In the genomic region with DNA sequence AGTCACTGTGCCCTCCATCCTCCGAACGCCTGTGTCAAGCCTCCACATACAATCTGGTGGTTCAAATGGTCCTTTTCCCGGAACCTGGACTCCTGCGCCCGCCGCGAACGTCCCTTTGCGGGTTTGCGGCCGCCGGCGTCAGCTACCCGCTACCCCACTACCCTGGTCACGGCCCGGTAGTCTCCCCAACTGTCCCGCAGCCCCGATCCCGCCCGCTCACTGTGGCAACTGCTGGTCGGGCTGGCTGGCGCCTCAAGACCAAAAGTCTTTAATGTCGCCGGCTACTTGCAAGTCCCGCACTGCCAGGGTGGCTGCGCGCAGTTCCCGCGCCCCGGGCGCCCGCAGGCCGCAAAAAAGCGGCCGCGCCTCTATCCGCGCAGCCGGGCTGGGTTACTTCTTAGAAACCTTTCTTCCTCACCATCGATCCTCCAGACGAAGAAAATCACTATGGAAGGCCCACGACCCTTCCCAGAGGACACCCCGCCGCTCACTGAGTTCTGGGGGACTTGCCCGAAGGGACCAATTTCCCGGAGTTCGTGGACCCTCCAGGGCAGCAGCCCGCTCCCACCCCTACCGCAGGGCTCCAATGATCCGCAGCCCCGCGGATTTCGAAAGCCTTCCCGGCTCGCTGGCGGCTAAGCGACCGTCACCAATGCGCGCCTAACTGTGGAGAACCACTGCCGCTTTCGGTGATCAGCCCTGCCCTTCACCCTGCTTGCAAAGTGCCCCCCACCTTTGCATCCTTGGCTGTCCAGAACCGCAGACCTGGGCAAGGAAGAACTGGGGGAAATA, we compare ENCODE assay signal across 1 mouse cellular context.
A peak's percentile ranks its signal among the peaks of the same experiment; 100 is the strongest.
TF ChIP-seq lines count a peak whose summit lies in the region.

No protein-coding gene starts in this region.

TF ChIP-seq in CH12.LX, 34 proteins besides CTCF, POLR2A, EP300 and RAD21:
- TF ChIP-seq POLR2AphosphoS2 (IDR thresholded peaks at IDR 0.05; ENCODE audit: low read depth, low read length) (0 out of 2 replicates have a peak, but pooled peaks have one; percentile 28), MAZ (IDR thresholded peaks at IDR 0.05; ENCODE audit: low read depth, low read length) (no peak), SIN3A (IDR thresholded peaks at IDR 0.05; ENCODE audit: low read length) (peak; percentile 86; the same call in 1 of the 2 replicates), HCFC1 (IDR thresholded peaks at IDR 0.05; ENCODE audit: low read depth, low read length) (no peak; the same call in 1 of the 2 replicates), TCF12 (IDR thresholded peaks at IDR 0.05; ENCODE audit: low read depth, low read length) (no peak; the same call in 1 of the 2 replicates), E2F4 (IDR thresholded peaks at IDR 0.05; ENCODE audit: insufficient replicate concordance, low read depth, low read length) (no peak), UBTF (IDR thresholded peaks at IDR 0.05; ENCODE audit: low read depth, low read length) (no peak; the same call in none of the 2 replicates), JUN (IDR thresholded peaks at IDR 0.05; ENCODE audit: insufficient read depth, low read depth, low read length) (no peak), GABPA (IDR thresholded peaks at IDR 0.05; ENCODE audit: insufficient replicate concordance, low read depth, low read length) (no peak), NELFE (IDR thresholded peaks at IDR 0.05; ENCODE audit: low read depth, low read length) (peak; percentile 30; the same call in 1 of the 2 replicates), CHD1 (IDR thresholded peaks at IDR 0.05; ENCODE audit: low read depth, low read length) (peak; percentile 25), KAT2A (IDR thresholded peaks at IDR 0.05; ENCODE audit: insufficient replicate concordance, low read length) (0 out of 2 replicates have a peak, but pooled peaks have one; percentile 42), JUND (conservative IDR thresholded peaks at IDR 0.05; ENCODE audit: low read depth, low read length) (no peak), NRF1 (IDR thresholded peaks at IDR 0.05; ENCODE audit: low read depth, low read length) (peak; percentile 7; the same call in 1 of the 2 replicates), MEF2A (IDR thresholded peaks at IDR 0.05; ENCODE audit: borderline replicate concordance, low read depth, low read length) (no peak), ELF1 (IDR thresholded peaks at IDR 0.05; ENCODE audit: low read depth, low read length) (peak; percentile 19; the same call in 1 of the 2 replicates), BHLHE40 (IDR thresholded peaks at IDR 0.05; ENCODE audit: low read depth, low read length) (no peak)
